Mouse (Mus musculus) CH12.LX (cell line): ENCODE data around the gene Epb41l1. TPM values are rescaled to one million over a fixed set of nuclear protein-coding genes. Genes with fewer than 3 reads are reported as not detected.

Source experiments
- DNase-seq: peaks from one replicate; pipeline ENCODE4 v3.0.0-alpha.2; 2013; ENCODE audit errors: extremely low read depth
- H3K27ac ChIP-seq: 2 replicates; pipeline ENCODE4 v1.5.1; 2012; ENCODE audit warnings: low read depth, mild to moderate bottlenecking, control low read depth, moderate library complexity; ENCODE audit not compliant: insufficient read depth
- H3K27me3 ChIP-seq: replicated peaks from 2 replicates; pipeline ENCODE3; 2012; ENCODE audit warnings: inconsistent platforms
- H3K36me3 ChIP-seq, 2 experiments: replicated peaks in 1 of 2; 2 replicates each; pipeline versions ENCODE3 to v1.6.1; 2012; ENCODE audit warnings: inconsistent platforms in 1 of 2, low read length in 1 of 2, mild to moderate bottlenecking in 1 of 2, mixed read lengths in 1 of 2, moderate library complexity in 1 of 2; ENCODE audit not compliant: control insufficient read depth in 1 of 2, insufficient read depth in 1 of 2
- H3K4me1 ChIP-seq, 2 experiments: 2 replicates each; pipeline ENCODE4 v1.6.1; 2012; ENCODE audit warnings: inconsistent platforms in 1 of 2, moderate library complexity in 1 of 2; ENCODE audit not compliant: insufficient read depth in 2 of 2, control insufficient read depth in 1 of 2
- H3K4me2 ChIP-seq: 2 replicates; pipeline ENCODE4 v1.6.1; 2012; ENCODE audit warnings: low read depth, mild to moderate bottlenecking, control low read depth; ENCODE audit not compliant: poor library complexity, insufficient read depth, severe bottlenecking
- H3K4me3 ChIP-seq, 3 experiments: fragments of 150-350 bp in 1 of 3; sonication (generic) in 1 of 3; replicated peaks in 1 of 3; 2 replicates each; pipeline versions ENCODE3 to v1.5.1; 2011 to 2012; ENCODE audit warnings: low read depth in 2 of 3, low read length in 2 of 3, mild to moderate bottlenecking in 2 of 3, moderate library complexity in 2 of 3, control low read depth in 1 of 3, improper control_type of control experiment in 1 of 3, inconsistent platforms in 1 of 3, mixed read lengths in 1 of 3; ENCODE audit not compliant: poor library complexity in 1 of 3
- H3K79me2 ChIP-seq: replicated peaks from 2 replicates; pipeline ENCODE4 v1.6.1; 2012; ENCODE audit warnings: mild to moderate bottlenecking, moderate library complexity; ENCODE audit not compliant: control insufficient read depth, poor library complexity, insufficient read depth, severe bottlenecking; ENCODE audit errors: extremely low read depth
- H3K9ac ChIP-seq: 2 replicates; pipeline ENCODE4 v1.6.1; 2012; ENCODE audit warnings: low read depth, mild to moderate bottlenecking, control low read depth, moderate library complexity; ENCODE audit not compliant: insufficient read depth
- H3K9me3 ChIP-seq: replicated peaks from 2 replicates; pipeline ENCODE3; 2012; ENCODE audit warnings: low read length, inconsistent platforms, mixed read lengths
- BHLHE40 ChIP-seq: IDR thresholded peaks from 2 replicates; pipeline ENCODE4 v1.6.1; 2011; ENCODE audit warnings: mild to moderate bottlenecking, low read depth, low read length, improper control_type of control experiment
- CHD2 ChIP-seq: IDR thresholded peaks from 2 replicates; pipeline ENCODE4 v1.6.1; 2011; ENCODE audit warnings: low read length, improper control_type of control experiment
- CTCF ChIP-seq, 2 experiments: IDR thresholded peaks in 1 of 2; conservative IDR thresholded peaks in 1 of 2; 2 replicates each; pipeline ENCODE4 v1.5.1; 2011 to 2012; ENCODE audit warnings: low read depth in 2 of 2, low read length in 2 of 2, improper control_type of control experiment in 1 of 2, inconsistent platforms in 1 of 2, mild to moderate bottlenecking in 1 of 2, moderate library complexity in 1 of 2
- ELF1 ChIP-seq: IDR thresholded peaks from 2 replicates; pipeline ENCODE4 v1.6.1; 2014; ENCODE audit warnings: low read depth, mild to moderate bottlenecking, inconsistent platforms, low read length, improper control_type of control experiment
- GABPA ChIP-seq: IDR thresholded peaks from 2 replicates; pipeline ENCODE4 v1.6.1; 2012; ENCODE audit warnings: low read depth, low read length, improper control_type of control experiment, inconsistent platforms; ENCODE audit not compliant: insufficient replicate concordance
- HCFC1 ChIP-seq: IDR thresholded peaks from 2 replicates; pipeline ENCODE4 v1.6.1; 2012; ENCODE audit warnings: low read depth, mild to moderate bottlenecking, inconsistent platforms, low read length, improper control_type of control experiment
- IRF4 ChIP-seq: IDR thresholded peaks from 2 replicates; pipeline ENCODE4 v1.6.1; 2014; ENCODE audit warnings: low read depth, mild to moderate bottlenecking, inconsistent platforms, low read length, improper control_type of control experiment
- JUND ChIP-seq: conservative IDR thresholded peaks from 2 replicates; pipeline ENCODE4 v1.6.1; 2011; ENCODE audit warnings: low read depth, low read length, improper control_type of control experiment
- KAT2A ChIP-seq: IDR thresholded peaks from 2 replicates; pipeline ENCODE4 v1.6.1; 2012; ENCODE audit warnings: low read length, improper control_type of control experiment, inconsistent platforms; ENCODE audit not compliant: insufficient replicate concordance
- MAFK ChIP-seq: IDR thresholded peaks from 2 replicates; pipeline ENCODE4 v1.6.1; 2011; ENCODE audit warnings: low read length, improper control_type of control experiment; ENCODE audit not compliant: insufficient replicate concordance
- MAX ChIP-seq: IDR thresholded peaks from 2 replicates; pipeline ENCODE4 v1.6.1; 2011; ENCODE audit warnings: low read length, improper control_type of control experiment
- MEF2A ChIP-seq: IDR thresholded peaks from 2 replicates; pipeline ENCODE4 v1.6.1; 2014; ENCODE audit warnings: low read depth, mild to moderate bottlenecking, inconsistent platforms, low read length, improper control_type of control experiment, borderline replicate concordance
- MXI1 ChIP-seq: IDR thresholded peaks from 2 replicates; pipeline ENCODE4 v1.6.1; 2011; ENCODE audit warnings: mild to moderate bottlenecking, low read depth, low read length, improper control_type of control experiment
- MYC ChIP-seq: IDR thresholded peaks from 2 replicates; pipeline ENCODE4 v1.6.1; 2011; ENCODE audit warnings: low read depth, mild to moderate bottlenecking, improper control_type of control experiment, low read length
- NELFE ChIP-seq: IDR thresholded peaks from 2 replicates; pipeline ENCODE4 v1.6.1; 2011; ENCODE audit warnings: low read depth, low read length, improper control_type of control experiment
- NRF1 ChIP-seq: IDR thresholded peaks from 2 replicates; pipeline ENCODE4 v1.6.1; 2014; ENCODE audit warnings: low read depth, mild to moderate bottlenecking, inconsistent platforms, low read length, improper control_type of control experiment, moderate library complexity
- PAX5 ChIP-seq: IDR thresholded peaks from 2 replicates; pipeline ENCODE4 v1.6.1; 2012; ENCODE audit warnings: low read length, inconsistent platforms, mixed read lengths
- POLR2A ChIP-seq: IDR thresholded peaks from 2 replicates; pipeline ENCODE4 v1.6.1; 2011; ENCODE audit warnings: low read depth, mild to moderate bottlenecking, improper control_type of control experiment, low read length
- RCOR1 ChIP-seq: conservative IDR thresholded peaks from 2 replicates; pipeline ENCODE4 v1.6.1; 2012; ENCODE audit warnings: low read depth, mild to moderate bottlenecking, inconsistent platforms, low read length, improper control_type of control experiment
- SIN3A ChIP-seq: IDR thresholded peaks from 2 replicates; pipeline ENCODE4 v1.6.1; 2012; ENCODE audit warnings: low read length, improper control_type of control experiment, inconsistent platforms
- TCF12 ChIP-seq: IDR thresholded peaks from 2 replicates; pipeline ENCODE4 v1.6.1; 2014; ENCODE audit warnings: low read depth, mild to moderate bottlenecking, inconsistent platforms, low read length, improper control_type of control experiment
- UBTF ChIP-seq: IDR thresholded peaks from 2 replicates; pipeline ENCODE4 v1.6.1; 2012; ENCODE audit warnings: low read depth, mild to moderate bottlenecking, inconsistent platforms, low read length, improper control_type of control experiment, moderate library complexity
- ZC3H11A ChIP-seq: IDR thresholded peaks from 2 replicates; pipeline ENCODE4 v1.6.1; 2012; ENCODE audit warnings: low read depth, mild to moderate bottlenecking, inconsistent platforms, low read length, improper control_type of control experiment
- ZKSCAN1 ChIP-seq: IDR thresholded peaks from 2 replicates; pipeline ENCODE4 v1.6.1; 2012; ENCODE audit warnings: low read depth, inconsistent platforms, low read length, improper control_type of control experiment, borderline replicate concordance
- ZMIZ1 ChIP-seq: IDR thresholded peaks from 2 replicates; pipeline ENCODE4 v1.6.1; 2012; ENCODE audit warnings: low read depth, mild to moderate bottlenecking, inconsistent platforms, low read length, improper control_type of control experiment
- ZNF384 ChIP-seq: IDR thresholded peaks from 2 replicates; pipeline ENCODE4 v1.6.1; 2012; ENCODE audit warnings: low read depth, low read length, improper control_type of control experiment, inconsistent platforms
- dilution Hi-C: fragments of 300-500 bp; cut with MboI; formaldehyde crosslinking; loops from 2 replicates; pipeline ENCODE4 v1.14.3; 2020; ENCODE audit warnings: low sequenced_read_pairs; ENCODE audit not compliant: extremely low pct_unique_long_range_greater_than_20kb, extremely low pct_ligation_motif_present
- in situ Hi-C: fragments of 300-500 bp; cut with MboI; formaldehyde crosslinking; loops from 3 replicates; pipeline ENCODE4 v1.14.3; 2019; ENCODE audit warnings: low sequenced_read_pairs, low pct_ligation_motif_present, low pct_unique_long_range_greater_than_20kb, mixed read lengths
- polyA plus RNA-seq: library from polyadenylated mRNA; unstranded; fragments of >175 nt; gene quantifications from 2 replicates; pipeline ENCODE4 v1.2.1, GENCODE M21; 2012; ENCODE audit warnings: low read depth; ENCODE audit not compliant: insufficient read length
- total RNA-seq, 2 experiments: library from RNA; depleted of rRNA; stranded (reverse); fragments of 300-350 nt in 1 of 2; fragments of >200 nt in 1 of 2; gene quantifications; 2 replicates each; pipeline ENCODE4 v1.2.3; 2012 to 2014

Gene Epb41l1
- total and polyA plus RNA-seq, 3 experiments: 0.21 TPM; not detected in 2

GRCm38 (mm10) chr2:156474111-156474510 lies 53.4 kb downstream of the Epb41l1 start:
- H3K27ac ChIP-seq: no peak overlapping the region
- in situ Hi-C loops: no loop called here
- no peak overlapping the region for H3K4me2 ChIP-seq
- H3K27me3 ChIP-seq: peaks cover 82% of the 10 kb centered on the region
- dilution Hi-C loops: no loop called here
- H3K4me1 ChIP-seq: peaks cover 3 to 5% of the 10 kb centered on the region in 2 experiments; a peak in 1 of 4 replicates
- TF ChIP-seq CTCF (conservative IDR thresholded peaks at IDR 0.05 in 1 of 2, IDR thresholded peaks at IDR 0.05 in 1 of 2; ENCODE audit: low read depth in 2 of 2, low read length in 2 of 2): no peak
- no peak for TF ChIP-seq PAX5
- no peak for TF ChIP-seq MAFK
- TF ChIP-seq BHLHE40: no peak
- no peak for TF ChIP-seq UBTF
- TF ChIP-seq SIN3A: no peak
- TF ChIP-seq RCOR1: no peak
- no peak for TF ChIP-seq NRF1
- TF ChIP-seq ZMIZ1: no peak
- TF ChIP-seq ZC3H11A: no peak
- no peak for TF ChIP-seq TCF12
- no peak for TF ChIP-seq MEF2A
- TF ChIP-seq KAT2A: no peak
- H3K9me3 ChIP-seq: no peaks in the 10 kb centered on the region
- no peaks in the 10 kb centered on the region for H3K36me3 ChIP-seq
- no peaks in the 10 kb centered on the region for H3K79me2 ChIP-seq
- no peak for DNase-seq
- H3K9ac ChIP-seq: no peak overlapping the region
- H3K4me3 ChIP-seq: no peak overlapping the region

GRCm38 (mm10) chr2:156474891-156475284 lies 54.2 kb downstream of the Epb41l1 start:
- dilution Hi-C loops (no loop called here), in situ Hi-C loops (no loop called here)
- H3K9ac ChIP-seq: no peak overlapping the region
- no peak overlapping the region for H3K27ac ChIP-seq
- H3K79me2 ChIP-seq: no peaks in the 10 kb centered on the region
- no peak for DNase-seq
- no peak overlapping the region for H3K4me3 ChIP-seq
- no peaks in the 10 kb centered on the region for H3K36me3 ChIP-seq
- H3K4me2 ChIP-seq: no peak overlapping the region
- no peaks in the 10 kb centered on the region for H3K9me3 ChIP-seq
- H3K27me3 ChIP-seq: peaks cover 83% of the 10 kb centered on the region
- H3K4me1 ChIP-seq: no peaks in the 10 kb centered on the region
- TF ChIP-seq HCFC1: no peak
- TF ChIP-seq MEF2A: no peak
- no peak for TF ChIP-seq POLR2A
- TF ChIP-seq IRF4: no peak
- TF ChIP-seq MAX: no peak
- no peak for TF ChIP-seq MYC
- no peak for TF ChIP-seq ZKSCAN1
- no peak for TF ChIP-seq JUND
- TF ChIP-seq KAT2A: no peak
- TF ChIP-seq MXI1: no peak
- no peak for TF ChIP-seq SIN3A
- no peak for TF ChIP-seq TCF12
- no peak for TF ChIP-seq GABPA
- no peak for TF ChIP-seq NELFE
- TF ChIP-seq ELF1: no peak
- TF ChIP-seq CHD2: no peak
- TF ChIP-seq ZNF384: no peak
- TF ChIP-seq MAFK: no peak
- TF ChIP-seq PAX5: no peak
